Mouse (Mus musculus) CH12.LX (cell line): ENCODE measurements around the gene Htr1f. TPM values are rescaled to one million over a fixed set of nuclear protein-coding genes. Genes with fewer than 3 reads are reported as not detected.

Experiments
- DNase-seq: peaks from one replicate; pipeline ENCODE4 v3.0.0-alpha.2; 2013; ENCODE audit errors: extremely low read depth
- H3K27ac ChIP-seq: 2 replicates; pipeline ENCODE4 v1.5.1; 2012; ENCODE audit warnings: low read depth, mild to moderate bottlenecking, control low read depth, moderate library complexity; ENCODE audit not compliant: insufficient read depth
- H3K27me3 ChIP-seq: replicated peaks from 2 replicates; pipeline ENCODE3; 2012; ENCODE audit warnings: inconsistent platforms
- H3K36me3 ChIP-seq, 2 experiments: replicated peaks in 1 of 2; 2 replicates each; pipeline versions ENCODE3 to v1.6.1; 2012; ENCODE audit warnings: inconsistent platforms in 1 of 2, low read length in 1 of 2, mild to moderate bottlenecking in 1 of 2, mixed read lengths in 1 of 2, moderate library complexity in 1 of 2; ENCODE audit not compliant: control insufficient read depth in 1 of 2, insufficient read depth in 1 of 2
- H3K4me1 ChIP-seq, 2 experiments: 2 replicates each; pipeline ENCODE4 v1.6.1; 2012; ENCODE audit warnings: inconsistent platforms in 1 of 2, moderate library complexity in 1 of 2; ENCODE audit not compliant: insufficient read depth in 2 of 2, control insufficient read depth in 1 of 2
- H3K4me2 ChIP-seq: 2 replicates; pipeline ENCODE4 v1.6.1; 2012; ENCODE audit warnings: low read depth, mild to moderate bottlenecking, control low read depth; ENCODE audit not compliant: poor library complexity, insufficient read depth, severe bottlenecking
- H3K4me3 ChIP-seq, 3 experiments: fragments of 150-350 bp in 1 of 3; sonication (generic) in 1 of 3; replicated peaks in 1 of 3; 2 replicates each; pipeline versions ENCODE3 to v1.5.1; 2011 to 2012; ENCODE audit warnings: low read depth in 2 of 3, low read length in 2 of 3, mild to moderate bottlenecking in 2 of 3, moderate library complexity in 2 of 3, control low read depth in 1 of 3, improper control_type of control experiment in 1 of 3, inconsistent platforms in 1 of 3, mixed read lengths in 1 of 3; ENCODE audit not compliant: poor library complexity in 1 of 3
- H3K79me2 ChIP-seq: replicated peaks from 2 replicates; pipeline ENCODE4 v1.6.1; 2012; ENCODE audit warnings: mild to moderate bottlenecking, moderate library complexity; ENCODE audit not compliant: control insufficient read depth, poor library complexity, insufficient read depth, severe bottlenecking; ENCODE audit errors: extremely low read depth
- H3K9ac ChIP-seq: 2 replicates; pipeline ENCODE4 v1.6.1; 2012; ENCODE audit warnings: low read depth, mild to moderate bottlenecking, control low read depth, moderate library complexity; ENCODE audit not compliant: insufficient read depth
- H3K9me3 ChIP-seq: replicated peaks from 2 replicates; pipeline ENCODE3; 2012; ENCODE audit warnings: low read length, inconsistent platforms, mixed read lengths
- BHLHE40 ChIP-seq: IDR thresholded peaks from 2 replicates; pipeline ENCODE4 v1.6.1; 2011; ENCODE audit warnings: mild to moderate bottlenecking, low read depth, low read length, improper control_type of control experiment
- CHD2 ChIP-seq: IDR thresholded peaks from 2 replicates; pipeline ENCODE4 v1.6.1; 2011; ENCODE audit warnings: low read length, improper control_type of control experiment
- ELF1 ChIP-seq: IDR thresholded peaks from 2 replicates; pipeline ENCODE4 v1.6.1; 2014; ENCODE audit warnings: low read depth, mild to moderate bottlenecking, inconsistent platforms, low read length, improper control_type of control experiment
- ETS1 ChIP-seq: conservative IDR thresholded peaks from 2 replicates; pipeline ENCODE4 v1.6.1; 2012; ENCODE audit warnings: low read depth, mild to moderate bottlenecking, inconsistent platforms, low read length, improper control_type of control experiment, moderate library complexity
- GABPA ChIP-seq: IDR thresholded peaks from 2 replicates; pipeline ENCODE4 v1.6.1; 2012; ENCODE audit warnings: low read depth, low read length, improper control_type of control experiment, inconsistent platforms; ENCODE audit not compliant: insufficient replicate concordance
- HCFC1 ChIP-seq: IDR thresholded peaks from 2 replicates; pipeline ENCODE4 v1.6.1; 2012; ENCODE audit warnings: low read depth, mild to moderate bottlenecking, inconsistent platforms, low read length, improper control_type of control experiment
- JUN ChIP-seq: IDR thresholded peaks from 2 replicates; pipeline ENCODE4 v1.6.1; 2011; ENCODE audit warnings: low read depth, mild to moderate bottlenecking, low read length, improper control_type of control experiment, moderate library complexity; ENCODE audit not compliant: insufficient read depth
- KAT2A ChIP-seq: IDR thresholded peaks from 2 replicates; pipeline ENCODE4 v1.6.1; 2012; ENCODE audit warnings: low read length, improper control_type of control experiment, inconsistent platforms; ENCODE audit not compliant: insufficient replicate concordance
- MAFK ChIP-seq: IDR thresholded peaks from 2 replicates; pipeline ENCODE4 v1.6.1; 2011; ENCODE audit warnings: low read length, improper control_type of control experiment; ENCODE audit not compliant: insufficient replicate concordance
- MAX ChIP-seq: IDR thresholded peaks from 2 replicates; pipeline ENCODE4 v1.6.1; 2011; ENCODE audit warnings: low read length, improper control_type of control experiment
- MAZ ChIP-seq: IDR thresholded peaks from 2 replicates; pipeline ENCODE4 v1.6.1; 2012; ENCODE audit warnings: low read depth, mild to moderate bottlenecking, inconsistent platforms, low read length, improper control_type of control experiment, moderate library complexity
- MXI1 ChIP-seq: IDR thresholded peaks from 2 replicates; pipeline ENCODE4 v1.6.1; 2011; ENCODE audit warnings: mild to moderate bottlenecking, low read depth, low read length, improper control_type of control experiment
- NELFE ChIP-seq: IDR thresholded peaks from 2 replicates; pipeline ENCODE4 v1.6.1; 2011; ENCODE audit warnings: low read depth, low read length, improper control_type of control experiment
- PAX5 ChIP-seq: IDR thresholded peaks from 2 replicates; pipeline ENCODE4 v1.6.1; 2012; ENCODE audit warnings: low read length, inconsistent platforms, mixed read lengths
- POLR2A ChIP-seq: IDR thresholded peaks from 2 replicates; pipeline ENCODE4 v1.6.1; 2011; ENCODE audit warnings: low read depth, mild to moderate bottlenecking, improper control_type of control experiment, low read length
- POLR2AphosphoS2 ChIP-seq: IDR thresholded peaks from 2 replicates; pipeline ENCODE4 v1.6.1; 2011; ENCODE audit warnings: low read depth, low read length, improper control_type of control experiment
- RCOR1 ChIP-seq: conservative IDR thresholded peaks from 2 replicates; pipeline ENCODE4 v1.6.1; 2012; ENCODE audit warnings: low read depth, mild to moderate bottlenecking, inconsistent platforms, low read length, improper control_type of control experiment
- TBP ChIP-seq: conservative IDR thresholded peaks from 2 replicates; pipeline ENCODE4 v1.6.1; 2011; ENCODE audit warnings: low read depth, low read length, improper control_type of control experiment
- ZC3H11A ChIP-seq: IDR thresholded peaks from 2 replicates; pipeline ENCODE4 v1.6.1; 2012; ENCODE audit warnings: low read depth, mild to moderate bottlenecking, inconsistent platforms, low read length, improper control_type of control experiment
- ZKSCAN1 ChIP-seq: IDR thresholded peaks from 2 replicates; pipeline ENCODE4 v1.6.1; 2012; ENCODE audit warnings: low read depth, inconsistent platforms, low read length, improper control_type of control experiment, borderline replicate concordance
- dilution Hi-C: fragments of 300-500 bp; cut with MboI; formaldehyde crosslinking; loops from 2 replicates; pipeline ENCODE4 v1.14.3; 2020; ENCODE audit warnings: low sequenced_read_pairs; ENCODE audit not compliant: extremely low pct_unique_long_range_greater_than_20kb, extremely low pct_ligation_motif_present
- in situ Hi-C: fragments of 300-500 bp; cut with MboI; formaldehyde crosslinking; loops from 3 replicates; pipeline ENCODE4 v1.14.3; 2019; ENCODE audit warnings: low sequenced_read_pairs, low pct_ligation_motif_present, low pct_unique_long_range_greater_than_20kb, mixed read lengths
- polyA plus RNA-seq: library from polyadenylated mRNA; unstranded; fragments of >175 nt; gene quantifications from 2 replicates; pipeline ENCODE4 v1.2.1, GENCODE M21; 2012; ENCODE audit warnings: low read depth; ENCODE audit not compliant: insufficient read length
- total RNA-seq, 2 experiments: library from RNA; depleted of rRNA; stranded (reverse); fragments of 300-350 nt in 1 of 2; fragments of >200 nt in 1 of 2; gene quantifications; 2 replicates each; pipeline ENCODE4 v1.2.3; 2012 to 2014

The Htr1f gene
- total and polyA plus RNA-seq, 3 experiments = not detected

- TF ChIP-seq TBP = no peak
- TF ChIP-seq RCOR1 = no peak
- TF ChIP-seq JUN = no peak
- no peak for TF ChIP-seq MAX
- TF ChIP-seq ELF1 = no peak
- no peak for TF ChIP-seq PAX5
- TF ChIP-seq POLR2A = no peak
- TF ChIP-seq ZKSCAN1 = no peak
- no peak for TF ChIP-seq MXI1
- TF ChIP-seq ZC3H11A = peak; percentile 4; the same call in 1 of the 2 replicates
- TF ChIP-seq NELFE = no peak
- no peak for TF ChIP-seq ETS1
- TF ChIP-seq POLR2AphosphoS2 = no peak
- no peak for TF ChIP-seq MAZ
- no peak for TF ChIP-seq CHD2
Measured at GRCm38 (mm10) chr16:64899084-64899483, 206.6 kb downstream of the Htr1f start (continued).

GRCm38 (mm10) chr16:64889496-64889895, 216.2 kb downstream of the Htr1f start:
- no peak overlapping the region for H3K9ac ChIP-seq
- dilution Hi-C loops (no loop called here), in situ Hi-C loops (no loop called here)
- H3K4me1 ChIP-seq = no peaks in the 10 kb centered on the region
- no peaks in the 10 kb centered on the region for H3K36me3 ChIP-seq
- no peaks in the 10 kb centered on the region for H3K79me2 ChIP-seq
- peaks cover 9% of the 10 kb centered on the region for H3K9me3 ChIP-seq
- H3K27me3 ChIP-seq = no peaks in the 10 kb centered on the region
- no peak overlapping the region for H3K27ac ChIP-seq
- no peak overlapping the region for H3K4me2 ChIP-seq
- TF ChIP-seq MAFK (no peak), ZKSCAN1 (no peak), HCFC1 (no peak), GABPA (no peak), POLR2A (no peak), ZC3H11A (no peak), BHLHE40 (no peak), MAX (no peak), KAT2A (no peak), CHD2 (no peak), ELF1 (no peak), NELFE (no peak)
- DNase-seq = no peak
- H3K4me3 ChIP-seq = no peak overlapping the region
